Mouse (Mus musculus) thymus, adult 2 months (tissue): ENCODE results near the gene Maf. TPM values are rescaled to one million over a fixed set of nuclear protein-coding genes. Genes with fewer than 3 reads are reported as not detected.

ENCODE experiments used
- DNase-seq: peaks from one replicate; pipeline ENCODE4 v3.0.0; 2021
- H3K27ac ChIP-seq: fragments of 200-500 bp; 2 replicates; pipeline ENCODE4 v1.5.1; 2012; ENCODE audit warnings: low read length, control low read depth; ENCODE audit not compliant: control insufficient read depth, insufficient read depth
- H3K27me3 ChIP-seq: fragments of 200-500 bp; 2 replicates; pipeline ENCODE4 v1.6.1; 2012; ENCODE audit warnings: mild to moderate bottlenecking, low read length, moderate library complexity, mixed read lengths; ENCODE audit not compliant: control insufficient read depth, insufficient read depth
- H3K36me3 ChIP-seq: fragments of 200-500 bp; 2 replicates; pipeline ENCODE4 v1.6.1; 2012; ENCODE audit warnings: mild to moderate bottlenecking, low read length, moderate library complexity; ENCODE audit not compliant: control insufficient read depth, insufficient read depth
- H3K4me1 ChIP-seq: fragments of 200-500 bp; replicated peaks from 2 replicates; pipeline ENCODE4 v1.6.1; 2012; ENCODE audit warnings: low read length; ENCODE audit not compliant: control insufficient read depth, insufficient read depth
- H3K4me3 ChIP-seq: fragments of 200-500 bp; 2 replicates; pipeline ENCODE4 v1.5.1; 2012; ENCODE audit warnings: mild to moderate bottlenecking, low read length, control low read depth, moderate library complexity; ENCODE audit not compliant: control insufficient read depth, insufficient read depth
- CTCF ChIP-seq: fragments of 200-500 bp; IDR thresholded peaks from 2 replicates; pipeline ENCODE4 v1.5.1; 2012; ENCODE audit warnings: mild to moderate bottlenecking, control low read depth, low read length, moderate library complexity, borderline replicate concordance; ENCODE audit not compliant: control insufficient read depth, poor library complexity, insufficient read depth; ENCODE audit errors: extremely low read depth
- POLR2A ChIP-seq: fragments of 200-500 bp; IDR thresholded peaks from 2 replicates; pipeline ENCODE4 v1.6.1; 2012; ENCODE audit warnings: mild to moderate bottlenecking, low read length, control low read depth, moderate library complexity; ENCODE audit not compliant: control insufficient read depth, poor library complexity, insufficient read depth; ENCODE audit errors: extremely low read depth
- WGBS: fragments of 180-500 bp; shearing (Covaris S2); methylation state at CpG from one replicate; pipeline ENCODE4 v1.1.7; 2018; 5-methylcytosine and 5-hydroxymethylcytosine counted together
- polyA plus RNA-seq: library from polyadenylated mRNA; depleted of rRNA; stranded (reverse); fragments of >200 nt; gene quantifications from 2 replicates; pipeline ENCODE4 v1.2.3, GENCODE M21; 2012; rRNA removed

Maf gene
- 4.4 and 5.6 TPM in 2 replicates for polyA plus RNA-seq

DNA sequence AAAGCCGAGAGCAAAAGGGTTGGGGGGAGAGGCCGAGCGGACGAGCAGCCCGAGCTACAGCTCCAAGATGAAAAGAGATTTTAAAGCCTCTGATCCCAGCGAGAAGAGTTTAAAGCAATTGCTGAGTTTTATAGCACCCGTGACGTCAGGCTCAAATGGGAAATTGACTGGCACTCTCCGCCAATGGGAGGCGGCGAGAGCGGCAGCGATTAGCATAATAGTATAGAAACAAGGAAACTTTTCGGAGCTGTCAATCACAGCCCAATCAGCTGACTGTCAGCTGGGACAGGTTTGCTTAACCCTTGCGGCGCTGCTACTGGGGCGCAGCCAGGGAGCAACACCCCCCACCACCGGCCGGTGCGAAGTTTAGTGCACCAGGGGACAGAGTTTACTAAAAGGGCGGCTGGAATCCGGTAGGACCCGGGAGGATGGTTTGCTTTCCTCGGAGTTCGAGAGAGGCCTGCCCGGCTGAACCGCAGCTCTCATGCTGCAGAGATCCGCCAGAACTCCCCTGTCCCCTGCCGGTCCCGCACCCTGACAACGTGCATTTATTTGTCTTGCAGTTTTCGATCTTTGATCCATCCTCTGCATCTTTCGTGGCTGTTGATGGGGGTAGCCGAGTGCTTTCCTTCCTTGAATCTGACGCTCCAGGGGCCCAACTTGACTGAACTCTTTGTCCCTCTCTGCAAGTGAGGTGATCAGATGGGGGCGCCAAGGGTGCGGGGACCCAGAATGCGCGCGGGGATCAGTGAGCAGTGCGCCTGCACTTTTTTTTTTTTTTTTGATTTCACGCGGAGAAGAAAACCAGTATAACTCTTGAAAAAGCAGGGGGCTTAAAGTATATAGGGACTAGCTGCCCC, at the start of gene Maf:
Gene Maf (minus strand): TSS at position 64 of the 860 bp plus-strand sequence.
- TF ChIP-seq CTCF (no peak), POLR2A (no peak)
- peaks cover 6% of the 10 kb centered on the region; the same call in 1 of the 2 replicates for H3K27me3 ChIP-seq
- H3K4me1 ChIP-seq, result peaks cover 16% of the 10 kb centered on the region
- peak within 1 kb of the TSS; percentile 52 for H3K4me3 ChIP-seq
- under 1% methylated on average over 43 of the region's 43 CpGs for WGBS
- DNase-seq, result peak; percentile 88
- no peak within 1 kb of the TSS; the same call in 1 of the 2 replicates for H3K27ac ChIP-seq
- no peaks in the 10 kb centered on the region for H3K36me3 ChIP-seq

DNA sequence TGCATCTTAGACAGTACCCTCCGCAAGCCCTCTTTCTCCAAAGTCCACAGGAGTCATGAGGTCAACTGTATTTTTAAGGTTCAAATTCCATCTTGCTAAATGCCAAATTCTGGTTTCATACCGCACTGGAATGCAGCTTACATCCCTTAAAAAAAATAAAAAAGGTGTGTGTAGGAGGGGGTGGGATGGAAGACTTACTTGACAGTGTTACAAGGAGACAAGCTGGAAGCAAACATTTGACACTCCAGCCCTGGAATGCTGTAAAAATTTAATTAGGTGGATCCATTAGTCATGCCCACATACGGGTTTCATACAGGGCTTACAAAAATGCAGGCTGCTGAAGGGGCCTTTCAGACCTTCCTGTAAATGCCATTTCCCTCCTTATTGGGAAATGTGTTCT, 49.4 kb upstream of the Maf start:
- no peak for TF ChIP-seq POLR2A
- TF ChIP-seq CTCF, result no peak
- no peaks in the 10 kb centered on the region for H3K27me3 ChIP-seq
- H3K36me3 ChIP-seq, result no peaks in the 10 kb centered on the region
- WGBS, result 93% methylated on average over 3 of the region's 3 CpGs
- no peak overlapping the region for H3K4me3 ChIP-seq
- no peak for DNase-seq
- H3K27ac ChIP-seq, result no peak overlapping the region
- no peaks in the 10 kb centered on the region for H3K4me1 ChIP-seq

DNA sequence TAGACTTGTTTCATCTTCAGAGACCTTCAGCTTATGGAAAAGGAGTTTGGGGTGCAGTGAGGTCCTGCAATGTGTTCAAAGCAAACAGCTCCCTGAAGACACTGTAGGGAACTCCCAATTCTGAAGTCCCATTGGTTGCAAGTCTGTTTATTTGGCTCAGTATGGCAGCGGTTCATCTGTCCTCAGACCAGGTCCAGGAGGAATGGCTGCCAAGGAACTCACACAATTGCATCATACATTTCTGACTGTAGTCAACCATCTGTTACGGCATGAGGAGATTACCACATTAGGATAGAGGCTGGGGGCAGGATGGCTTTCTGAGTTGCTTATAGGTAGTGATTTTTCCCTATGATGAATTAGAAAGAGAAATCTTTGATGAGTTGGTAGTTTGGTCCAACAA, 48.4 kb upstream of the Maf start:
- 96% methylated on average over 2 of the region's 2 CpGs for WGBS
- H3K4me1 ChIP-seq, result no peaks in the 10 kb centered on the region
- no peak for TF ChIP-seq CTCF
- no peak for TF ChIP-seq POLR2A
- no peaks in the 10 kb centered on the region for H3K27me3 ChIP-seq
- no peak overlapping the region for H3K27ac ChIP-seq
- no peak overlapping the region for H3K4me3 ChIP-seq
- no peak for DNase-seq
- H3K36me3 ChIP-seq, result no peaks in the 10 kb centered on the region

DNA sequence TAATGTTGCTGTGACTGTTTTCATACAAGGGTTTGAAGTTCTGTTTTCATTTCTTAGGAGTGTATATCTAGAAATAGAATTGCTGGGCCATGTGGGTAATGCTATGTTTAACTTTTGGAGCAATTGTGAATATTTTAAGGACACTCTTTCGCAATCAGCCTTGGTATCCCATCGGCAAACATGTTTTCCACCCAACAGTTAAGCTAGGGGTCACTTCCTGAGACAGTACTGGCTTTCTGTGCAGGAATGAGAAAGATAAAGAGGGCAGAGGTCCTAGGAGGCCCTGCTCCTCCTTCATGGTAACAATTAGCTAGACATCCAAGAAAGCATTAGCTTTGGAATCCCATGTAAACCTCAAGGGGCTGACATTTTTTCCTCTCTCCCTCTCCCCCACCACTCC, 47.1 kb upstream of the Maf start:
- Histone ChIP-seq H3K27me3 (no peaks in the 10 kb centered on the region), H3K4me3 (no peak overlapping the region), H3K27ac (no peak overlapping the region), H3K4me1 (no peaks in the 10 kb centered on the region), H3K36me3 (no peaks in the 10 kb centered on the region)
- no peak for DNase-seq
- WGBS, result 86% methylated on average over 2 of the region's 2 CpGs
- TF ChIP-seq CTCF (no peak), POLR2A (no peak)

DNA sequence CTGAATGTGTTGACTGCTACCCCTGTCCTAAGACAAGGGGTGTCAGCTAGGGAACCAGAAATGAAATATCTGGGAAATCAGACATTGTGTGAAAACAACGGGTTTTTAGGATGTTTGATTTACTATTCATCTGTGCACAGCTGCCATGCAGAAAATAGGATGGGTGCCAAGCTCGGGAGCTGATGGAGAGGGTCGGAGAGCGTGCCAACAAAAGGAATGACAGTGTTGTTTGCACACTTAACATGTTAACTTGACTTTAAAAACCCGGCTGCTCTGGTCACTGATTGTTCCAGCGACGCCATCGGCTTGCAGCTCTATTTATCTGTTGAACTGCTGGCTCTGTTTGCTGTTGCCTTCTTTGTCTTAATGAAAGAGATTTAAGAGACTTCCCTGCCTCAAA, 46.2 kb upstream of the Maf start:
- Histone ChIP-seq H3K27ac (no peak overlapping the region), H3K27me3 (no peaks in the 10 kb centered on the region), H3K4me1 (no peaks in the 10 kb centered on the region), H3K4me3 (no peak overlapping the region), H3K36me3 (no peaks in the 10 kb centered on the region)
- TF ChIP-seq POLR2A, result no peak
- no peak for TF ChIP-seq CTCF
- whole genome bisulfite sequencing, result 90% methylated on average over 8 of the region's 8 CpGs
- no peak for DNase-seq

DNA sequence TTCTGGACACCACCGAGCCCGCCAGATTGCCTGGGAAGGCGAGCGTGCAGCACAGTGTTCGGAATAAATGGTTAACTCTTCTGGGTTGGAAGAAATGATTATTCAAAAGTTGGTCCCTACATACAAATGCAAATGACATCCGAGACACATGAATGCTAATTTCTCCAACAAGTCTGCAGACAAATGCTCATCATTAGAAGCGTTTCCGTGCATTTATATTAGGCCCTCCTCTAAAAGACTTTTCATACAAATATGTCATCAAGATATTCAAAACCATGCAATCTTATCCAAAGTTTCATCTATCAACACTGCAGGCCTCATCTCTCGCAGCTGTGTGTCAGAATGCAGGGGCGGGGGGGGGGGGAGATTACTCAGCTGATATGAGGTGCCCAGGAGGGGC, 39.8 kb upstream of the Maf start:
- Histone ChIP-seq H3K27ac (no peak overlapping the region), H3K4me1 (no peaks in the 10 kb centered on the region), H3K4me3 (no peak overlapping the region), H3K36me3 (no peaks in the 10 kb centered on the region), H3K27me3 (no peaks in the 10 kb centered on the region)
- DNase-seq, result no peak
- no peak for TF ChIP-seq POLR2A
- no peak for TF ChIP-seq CTCF
- 84% methylated on average over 10 of the region's 10 CpGs for WGBS
